Mouse (Mus musculus): ENCODE measurements around the gene Lyrm1. TPM values are rescaled to one million over a fixed set of nuclear protein-coding genes. Genes with fewer than 3 reads are reported as not detected.

The Lyrm1 gene
- total RNA-seq, 2 experiments from 2014 or later, result 5.2 TPM; not detected in 1

- ATAC-seq (replicated peaks; ENCODE audit: low FRiP score, low TSS enrichment, poor library complexity, severe bottlenecking), result no peak
These were observed 15.3 kb upstream of the Lyrm1 start for GRCm38 (mm10) chr7:119880345-119880744.

- ATAC-seq (replicated peaks; ENCODE audit: low FRiP score, low TSS enrichment, poor library complexity, severe bottlenecking), result no peak
These were observed 14.4 kb upstream of the Lyrm1 start for GRCm38 (mm10) chr7:119881229-119881628.

- no peak for ATAC-seq (replicated peaks; ENCODE audit: low FRiP score, low TSS enrichment, poor library complexity, severe bottlenecking)
These were observed 7.8 kb upstream of the Lyrm1 start for GRCm38 (mm10) chr7:119887887-119888286.

- ATAC-seq (replicated peaks; ENCODE audit: low FRiP score, low TSS enrichment, poor library complexity, severe bottlenecking), result no peak
These were observed 3.5 kb upstream of the Lyrm1 start for GRCm38 (mm10) chr7:119892198-119892597.

- ATAC-seq (replicated peaks; ENCODE audit: low FRiP score, low TSS enrichment, poor library complexity, severe bottlenecking), result no peak
These were observed 2.9 kb upstream of the Lyrm1 start for GRCm38 (mm10) chr7:119892742-119893141.

DNA sequence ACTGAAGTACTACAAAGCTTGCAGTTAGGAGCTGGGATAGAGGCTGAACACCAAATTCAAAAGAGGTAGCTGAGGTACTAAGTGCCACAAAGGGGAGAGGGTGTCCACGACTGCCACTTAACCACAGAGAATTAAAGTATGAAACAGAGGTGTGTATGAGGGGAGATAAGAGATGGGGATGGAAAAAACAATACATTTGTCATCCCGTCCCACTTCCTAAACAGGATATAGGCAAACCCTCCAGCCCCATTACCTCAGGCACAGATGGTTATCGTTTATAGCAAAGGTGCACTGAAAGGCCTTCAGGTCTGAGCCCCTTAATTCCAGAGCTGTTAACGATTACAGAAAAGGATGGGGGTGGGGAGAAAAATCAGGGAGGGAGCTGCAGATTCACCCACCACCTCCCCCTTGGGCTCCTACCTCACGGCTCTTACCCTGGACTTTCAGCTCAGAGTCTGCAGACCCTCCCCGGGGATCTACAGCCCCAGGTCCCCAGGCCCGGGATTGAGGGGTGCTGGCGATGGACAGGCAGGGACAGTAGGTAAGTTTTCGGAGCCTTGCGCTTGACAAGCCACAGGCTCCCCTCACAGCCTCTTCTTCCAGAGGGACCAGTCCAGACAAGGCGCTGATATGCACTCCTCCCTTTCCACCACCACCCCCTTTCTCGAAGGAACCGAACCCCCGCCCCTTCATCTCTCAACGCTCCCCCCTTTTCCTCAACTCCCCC is 680 bp upstream of the Lyrm1 start:
- ATAC-seq (replicated peaks; ENCODE audit: low FRiP score, low TSS enrichment, poor library complexity, severe bottlenecking), result peak; percentile 6; the same call in 1 of the 2 replicates

DNA sequence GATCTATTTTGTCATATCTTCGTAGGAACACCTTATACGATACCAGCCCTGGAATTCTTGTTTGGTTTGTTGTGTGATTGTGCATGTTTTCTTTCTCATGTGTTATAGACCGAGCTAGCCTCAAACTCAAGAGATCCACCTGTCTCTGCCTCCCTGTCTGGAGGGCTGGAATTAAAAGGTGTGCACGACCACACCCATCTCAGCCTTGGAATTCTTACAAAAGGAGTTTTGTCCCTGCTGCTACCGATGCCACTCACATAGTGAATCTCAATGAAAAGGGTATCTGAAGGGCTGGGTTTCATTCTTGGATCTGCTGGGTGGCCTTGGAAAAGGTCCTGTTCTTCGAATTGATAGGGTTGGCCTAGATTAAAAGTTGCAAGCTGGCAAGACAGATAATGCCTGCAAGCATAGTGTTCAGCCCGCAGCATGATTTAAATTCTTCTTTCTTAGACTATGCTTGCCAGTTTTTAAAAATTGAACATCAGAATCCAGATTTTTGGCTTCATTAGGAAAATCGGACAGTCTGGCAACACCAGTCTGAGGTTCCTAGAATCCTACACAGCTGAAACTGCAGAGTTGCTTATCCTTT is 2.0 kb downstream of the Lyrm1 start:
- ATAC-seq (replicated peaks; ENCODE audit: low FRiP score, low TSS enrichment, poor library complexity, severe bottlenecking), result 0 out of 2 replicates have a peak, but pooled peaks have one; percentile 21

GRCm38 (mm10) chr7:119898247-119898856 is 2.7 kb downstream of the Lyrm1 start:
- ATAC-seq (replicated peaks; ENCODE audit: low FRiP score, low TSS enrichment, poor library complexity, severe bottlenecking), result no peak

- ATAC-seq (replicated peaks; ENCODE audit: low FRiP score, low TSS enrichment, poor library complexity, severe bottlenecking), result no peak
These were observed 3.9 kb downstream of the Lyrm1 start for GRCm38 (mm10) chr7:119899386-119900057.

- ATAC-seq (replicated peaks; ENCODE audit: low FRiP score, low TSS enrichment, poor library complexity, severe bottlenecking), result no peak
These were observed 11.0 kb downstream of the Lyrm1 start for GRCm38 (mm10) chr7:119906523-119907215.

DNA sequence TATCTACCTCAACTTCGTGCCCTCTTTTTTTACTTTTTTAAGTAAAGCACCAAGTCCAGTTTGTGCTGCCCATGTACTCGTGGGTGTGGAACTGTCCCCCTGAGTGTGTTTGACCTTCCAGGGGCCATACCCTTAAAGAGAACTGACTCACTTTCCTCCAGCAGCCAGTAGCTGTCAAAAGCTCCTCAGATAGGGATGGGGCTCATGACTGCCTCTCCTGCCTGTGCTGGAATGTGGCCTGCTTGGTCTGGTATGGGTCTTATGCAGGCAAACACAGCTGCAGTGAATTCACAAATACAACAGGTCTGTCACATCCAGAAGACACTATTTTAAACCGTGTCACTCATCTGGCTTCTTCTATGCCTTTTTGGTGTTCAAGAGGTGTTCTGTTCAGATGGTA is 16.1 kb downstream of the Lyrm1 start:
- ATAC-seq (replicated peaks; ENCODE audit: low FRiP score, low TSS enrichment, poor library complexity, severe bottlenecking), result no peak

DNA sequence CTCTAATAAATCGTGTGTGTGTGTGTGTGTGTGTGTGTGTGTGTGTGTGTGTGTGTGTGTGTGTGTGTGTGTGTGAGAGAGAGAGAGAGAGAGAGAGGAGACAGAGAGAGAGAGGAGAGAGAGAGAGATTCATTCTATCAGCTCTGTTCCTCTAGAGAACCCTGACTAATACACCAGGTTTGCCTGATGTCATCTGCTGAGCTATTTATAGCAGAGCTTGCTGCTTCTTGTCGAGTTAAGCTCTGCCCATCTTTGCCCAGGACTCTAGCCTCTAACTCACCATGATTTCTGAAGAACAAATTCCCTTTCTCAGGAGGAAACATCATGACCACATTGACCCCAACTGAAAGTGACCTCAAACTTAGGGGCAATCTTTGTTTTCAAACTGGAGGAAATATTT is 24.8 kb downstream of the Lyrm1 start:
- ATAC-seq (replicated peaks; ENCODE audit: low FRiP score, low TSS enrichment, poor library complexity, severe bottlenecking), result no peak

- no peak for ATAC-seq (replicated peaks; ENCODE audit: low FRiP score, low TSS enrichment, poor library complexity, severe bottlenecking)
These were observed 25.4 kb downstream of the Lyrm1 start for GRCm38 (mm10) chr7:119921054-119921453.

DNA sequence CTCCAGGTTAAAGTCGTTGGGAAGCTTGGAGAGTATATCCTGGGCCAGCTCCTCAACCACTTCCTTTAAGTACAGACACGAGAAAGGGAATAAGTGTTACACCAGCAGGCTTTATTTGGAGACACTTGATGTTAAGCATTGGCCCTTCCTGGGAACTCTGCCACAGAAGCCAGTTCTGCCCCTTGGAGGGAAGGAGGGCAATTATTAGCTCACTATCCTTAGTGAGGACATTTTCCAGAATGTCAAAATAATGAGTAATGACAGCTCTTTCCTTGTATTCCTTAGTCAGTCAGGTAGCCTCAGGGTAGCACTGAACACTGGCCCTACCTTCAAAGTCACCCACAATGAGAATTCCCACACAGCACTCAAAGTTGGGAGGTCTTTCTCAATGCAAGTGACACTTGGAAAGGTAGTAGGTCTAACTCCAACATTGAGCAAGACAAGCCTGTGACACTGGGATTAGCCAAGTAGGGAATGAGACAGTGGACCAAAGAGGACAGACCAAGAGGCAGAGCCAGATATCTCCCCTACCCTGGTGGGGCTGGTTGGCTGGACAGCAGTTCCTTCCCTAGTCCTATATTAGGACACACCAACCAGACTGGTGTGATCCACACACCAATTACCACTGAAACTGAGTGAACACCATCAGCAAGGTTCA is 33.3 kb downstream of the Lyrm1 start:
- ATAC-seq (replicated peaks; ENCODE audit: low FRiP score, low TSS enrichment, poor library complexity, severe bottlenecking), result no peak

GRCm38 (mm10) chr7:119936321-119936720 is 40.7 kb downstream of the Lyrm1 start:
- no peak for ATAC-seq (replicated peaks; ENCODE audit: low FRiP score, low TSS enrichment, poor library complexity, severe bottlenecking)

- no peak for ATAC-seq (replicated peaks; ENCODE audit: low FRiP score, low TSS enrichment, poor library complexity, severe bottlenecking)
These were observed 41.4 kb downstream of the Lyrm1 start for GRCm38 (mm10) chr7:119937036-119937435.

DNA sequence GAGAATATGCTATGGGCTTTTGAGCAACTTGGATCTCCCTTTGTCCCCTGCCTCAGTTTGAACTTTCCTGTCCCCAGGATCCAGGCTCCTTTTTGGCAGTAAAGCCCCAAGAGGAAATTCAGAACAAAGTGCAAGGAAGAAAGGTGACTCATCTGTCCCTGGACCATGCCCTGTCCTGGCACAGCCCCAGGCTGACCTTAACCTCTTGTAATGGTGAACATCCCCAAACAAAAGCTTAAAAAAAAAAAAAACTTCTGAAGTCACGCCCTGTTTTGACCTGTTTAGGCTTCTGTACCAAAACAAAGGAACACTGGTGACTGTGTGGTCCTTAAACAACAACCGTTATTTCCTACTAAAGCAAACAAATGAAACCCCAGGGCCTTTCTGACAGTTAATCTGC is 45.9 kb downstream of the Lyrm1 start:
- ATAC-seq (replicated peaks; ENCODE audit: low FRiP score, low TSS enrichment, poor library complexity, severe bottlenecking), result no peak

GRCm38 (mm10) chr7:119954047-119954446 is 58.4 kb downstream of the Lyrm1 start:
- no peak for ATAC-seq (replicated peaks; ENCODE audit: low FRiP score, low TSS enrichment, poor library complexity, severe bottlenecking)

GRCm38 (mm10) chr7:119957421-119957820 is 61.8 kb downstream of the Lyrm1 start:
- ATAC-seq (replicated peaks; ENCODE audit: low FRiP score, low TSS enrichment, poor library complexity, severe bottlenecking), result no peak
